Mouse (Mus musculus): ENCODE results near the gene Ric1.

Ric1 gene

GRCm38 (mm10) chr19:29521637-29522435 lies at the start of gene Ric1:
Ric1 (plus strand) TSS chr19:29522282.
- peak; percentile 83 for DNase-seq (ENCODE audit: low read depth, low spot score)

- DNase-seq (ENCODE audit: low read depth, low spot score): no peak
Measured at GRCm38 (mm10) chr19:29472424-29472823, 49.7 kb upstream of the Ric1 start.

GRCm38 (mm10) chr19:29472946-29473345 lies 49.1 kb upstream of the Ric1 start:
- DNase-seq (ENCODE audit: low read depth, low spot score): no peak

GRCm38 (mm10) chr19:29474803-29475202 lies 47.3 kb upstream of the Ric1 start:
- DNase-seq (ENCODE audit: low read depth, low spot score): no peak

- no peak for DNase-seq (ENCODE audit: low read depth, low spot score)
Measured at GRCm38 (mm10) chr19:29475210-29475620, 46.9 kb upstream of the Ric1 start.

- DNase-seq (ENCODE audit: low read depth, low spot score): no peak
Measured at GRCm38 (mm10) chr19:29478598-29478997, 43.5 kb upstream of the Ric1 start.

GRCm38 (mm10) chr19:29481578-29481977 lies 40.5 kb upstream of the Ric1 start:
- DNase-seq (ENCODE audit: low read depth, low spot score): no peak

GRCm38 (mm10) chr19:29482148-29482547 lies 39.9 kb upstream of the Ric1 start:
- DNase-seq (ENCODE audit: low read depth, low spot score): no peak

- DNase-seq (ENCODE audit: low read depth, low spot score): no peak
Measured at GRCm38 (mm10) chr19:29482637-29483036, 39.4 kb upstream of the Ric1 start.

GRCm38 (mm10) chr19:29483386-29483785 lies 38.7 kb upstream of the Ric1 start:
- no peak for DNase-seq (ENCODE audit: low read depth, low spot score)

- DNase-seq (ENCODE audit: low read depth, low spot score): no peak
Measured at GRCm38 (mm10) chr19:29484537-29484936, 37.5 kb upstream of the Ric1 start.

GRCm38 (mm10) chr19:29485257-29485948 lies 36.7 kb upstream of the Ric1 start:
- DNase-seq (ENCODE audit: low read depth, low spot score): no peak

- no peak for DNase-seq (ENCODE audit: low read depth, low spot score)
Measured at GRCm38 (mm10) chr19:29486545-29487206, 35.4 kb upstream of the Ric1 start.

- DNase-seq (ENCODE audit: low read depth, low spot score): no peak
Measured at GRCm38 (mm10) chr19:29487326-29488072, 34.6 kb upstream of the Ric1 start.

GRCm38 (mm10) chr19:29488073-29488390 lies 34.0 kb upstream of the Ric1 start:
- DNase-seq (ENCODE audit: low read depth, low spot score): no peak

GRCm38 (mm10) chr19:29488420-29488819 lies 33.7 kb upstream of the Ric1 start:
- no peak for DNase-seq (ENCODE audit: low read depth, low spot score)

GRCm38 (mm10) chr19:29489785-29490284 lies 32.2 kb upstream of the Ric1 start:
- DNase-seq (ENCODE audit: low read depth, low spot score): no peak

GRCm38 (mm10) chr19:29491467-29491866 lies 30.6 kb upstream of the Ric1 start:
- no peak for DNase-seq (ENCODE audit: low read depth, low spot score)

GRCm38 (mm10) chr19:29494454-29494853 lies 27.6 kb upstream of the Ric1 start:
- DNase-seq (ENCODE audit: low read depth, low spot score): no peak

- no peak for DNase-seq (ENCODE audit: low read depth, low spot score)
Measured at GRCm38 (mm10) chr19:29496001-29496597, 26.0 kb upstream of the Ric1 start.

Measured in R1 (cell line).